Mouse (Mus musculus) heart, postnatal 0 days (tissue): ENCODE measurements around the gene Cep135.

Experiments used
- CTCF ChIP-seq: IDR thresholded peaks from 2 replicates; pipeline ENCODE4 v1.5.1; 2016; ENCODE audit warnings: antibody characterized with exemption, control low read depth, low read depth
- EP300 ChIP-seq: IDR thresholded peaks from 2 replicates; pipeline ENCODE4 v1.6.1; 2016; ENCODE audit warnings: antibody characterized with exemption, low read depth

DNA sequence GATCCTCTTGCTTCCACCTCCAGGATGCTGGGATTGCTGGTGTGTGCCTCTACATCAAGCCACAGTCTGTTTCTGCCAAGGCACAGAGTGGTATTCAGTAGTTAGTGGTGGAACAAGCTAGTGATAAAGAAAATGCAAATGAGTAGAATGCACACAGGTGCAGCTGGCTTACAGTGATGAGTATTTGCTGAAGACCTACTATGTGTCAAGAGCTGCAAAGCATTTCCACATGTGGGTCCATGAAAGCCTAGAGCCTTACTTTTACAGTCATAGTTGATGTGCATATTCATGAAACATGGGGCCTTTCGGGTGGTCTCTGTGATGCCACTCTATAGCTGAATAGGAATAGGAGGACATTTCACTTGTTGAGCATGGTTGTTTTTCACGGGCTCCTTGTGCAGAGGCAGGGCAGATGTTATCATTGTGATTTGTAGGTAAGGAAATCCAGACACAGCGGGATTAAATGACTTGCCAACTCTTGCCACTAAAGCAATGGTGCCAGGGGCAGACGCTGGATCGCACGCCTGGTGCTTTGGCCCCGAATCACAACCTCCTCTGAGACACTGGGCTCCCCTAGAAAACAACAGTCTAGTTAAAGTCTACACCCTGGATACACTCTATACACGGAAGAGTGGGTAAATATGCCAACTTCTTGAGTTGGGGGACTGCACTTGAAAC, 71.6 kb downstream of the Cep135 start:
- TF ChIP-seq CTCF (no peak), EP300 (no peak)
